Comparison of ENCODE assay signal across 8 mouse cellular contexts in the genomic region with DNA sequence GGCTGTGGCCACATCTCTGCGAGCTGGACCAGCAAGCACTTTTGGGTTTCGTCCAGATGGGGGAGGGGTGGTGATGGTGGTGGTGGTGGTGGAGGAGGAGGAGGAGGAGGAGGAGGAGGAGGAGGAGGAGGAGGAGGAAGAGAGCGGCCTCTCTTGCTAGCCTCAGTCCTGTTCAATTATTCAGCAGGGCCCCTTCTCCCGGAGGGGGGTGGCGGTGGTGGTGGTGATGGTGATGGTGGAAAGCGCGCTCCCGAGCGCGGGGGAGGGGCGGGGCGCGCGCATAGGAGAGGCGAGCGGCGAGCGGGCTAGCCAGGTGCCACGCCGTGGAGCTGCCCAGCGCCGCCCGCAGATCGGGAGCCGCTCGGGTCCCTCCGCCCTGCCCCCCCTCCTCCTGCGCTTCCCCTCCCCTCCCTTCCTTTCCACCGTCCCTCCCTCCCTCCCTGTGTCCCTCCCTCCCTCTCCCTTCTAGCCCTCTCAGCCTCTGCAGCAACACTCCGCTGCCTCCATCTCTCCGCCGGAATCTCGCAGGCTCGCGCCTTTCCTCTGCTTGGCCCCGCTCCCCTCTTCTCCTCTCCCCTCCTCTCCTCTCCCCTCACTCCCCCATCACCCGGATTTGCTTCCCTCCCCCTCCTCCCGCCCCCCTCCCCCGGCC. TPM values are rescaled to one million over a fixed set of nuclear protein-coding genes. Genes with fewer than 3 reads are reported as not detected.
DNase-seq lines count a peak whose midpoint lies in the region; ATAC-seq and TF ChIP-seq lines count a peak whose summit lies in the region.

No protein-coding gene starts in this region.

- TF ChIP-seq POLR2A in spleen, adult 2 months (IDR thresholded peaks at IDR 0.05; ENCODE audit: low read depth, low read length), result no peak

- H3K36me3 ChIP-seq in spleen, adult 2 months (ENCODE audit: control insufficient read depth, insufficient read depth, low read length), result no peaks in the 10 kb centered on the region
- no peaks in the 10 kb centered on the region for H3K36me3 ChIP-seq in hindbrain, embryonic 14.5 days (replicated peaks; ENCODE audit: control insufficient read depth, insufficient read depth)
- H3K36me3 ChIP-seq in limb, embryonic 13.5 days, result no peaks in the 10 kb centered on the region

- H3K27me3 ChIP-seq in spleen, adult 2 months (ENCODE audit: control insufficient read depth, insufficient read depth, low read length), result peaks cover 32% of the 10 kb centered on the region
- H3K27me3 ChIP-seq in hindbrain, embryonic 14.5 days (ENCODE audit: control insufficient read depth, insufficient read depth, low read length), result no peaks in the 10 kb centered on the region
- H3K27me3 ChIP-seq in limb, embryonic 13.5 days, result peaks cover 97% of the 10 kb centered on the region

- no peak for DNase-seq in spleen, adult 2 months (ENCODE audit: low read depth in 1 of 2, low spot score in 2 of 2)
- DNase-seq in spleen, postnatal 36 days (ENCODE audit: low spot score in 2 of 2), result no peak
- DNase-seq in embryo, embryonic 9.5 days (ENCODE audit: extremely low spot score), result peak; percentile 72
- peak; percentile 81 for DNase-seq in hindbrain, embryonic 14.5 days (ENCODE audit: low spot score)
- DNase-seq in retina, embryonic 14.5 days (ENCODE audit: low spot score), result peak; percentile 71
- DNase-seq in spleen, adult 12 weeks (ENCODE audit: low spot score), result no peak
- no peak for DNase-seq in thymus, adult 18-20 months

- H3K9me3 ChIP-seq in hindbrain, embryonic 14.5 days (ENCODE audit: control insufficient read depth, low read length), result no peaks in the 10 kb centered on the region
- H3K9me3 ChIP-seq in limb, embryonic 13.5 days, result no peaks in the 10 kb centered on the region

- H3K4me2 ChIP-seq in hindbrain, embryonic 14.5 days (replicated peaks), result peak overlapping the region; percentile 94
- peak overlapping the region; percentile 86 for H3K4me2 ChIP-seq in limb, embryonic 13.5 days (replicated peaks)

- WGBS in spleen, adult 2 months, result 3% methylated on average over 19 of the region's 39 CpGs
- WGBS in hindbrain, embryonic 14.5 days, result 1% methylated on average over 13 of the region's 39 CpGs
- 0% methylated on average over 9 of the region's 39 CpGs for WGBS in limb, embryonic 13.5 days

- peak overlapping the region; percentile 94 for H3K9ac ChIP-seq in hindbrain, embryonic 14.5 days
- peak overlapping the region; percentile 65; the same call in 1 of the 2 replicates for H3K9ac ChIP-seq in limb, embryonic 13.5 days

- no peak for TF ChIP-seq CTCF in spleen, adult 2 months (IDR thresholded peaks at IDR 0.05; ENCODE audit: extremely low read depth, insufficient read depth, insufficient read length, insufficient replicate concordance)

- H3K4me1 ChIP-seq in spleen, adult 2 months (ENCODE audit: control insufficient read depth, insufficient read depth, insufficient read length), result peaks cover 4% of the 10 kb centered on the region; the same call in 1 of the 2 replicates
- H3K4me1 ChIP-seq in hindbrain, embryonic 14.5 days (replicated peaks; ENCODE audit: control insufficient read depth, insufficient read depth, low read length), result peaks cover 40% of the 10 kb centered on the region
- H3K4me1 ChIP-seq in limb, embryonic 13.5 days, result peaks cover 15% of the 10 kb centered on the region

- H3K27ac ChIP-seq in spleen, adult 2 months (ENCODE audit: insufficient read depth, low read length), result no peak overlapping the region
- peak overlapping the region; percentile 96 for H3K27ac ChIP-seq in hindbrain, embryonic 14.5 days
- H3K27ac ChIP-seq in limb, embryonic 13.5 days, result no peak overlapping the region

- peak; percentile 75 for ATAC-seq in hindbrain, embryonic 14.5 days (ENCODE audit: low FRiP score)
- peak; percentile 35; the same call in 1 of the 2 replicates for ATAC-seq in limb, embryonic 13.5 days (ENCODE audit: low FRiP score, low read depth)

- H3K4me3 ChIP-seq in spleen, adult 2 months (ENCODE audit: extremely low read depth, insufficient read depth, insufficient read length), result peak overlapping the region; percentile 30; the same call in 1 of the 2 replicates
- H3K4me3 ChIP-seq in hindbrain, embryonic 14.5 days (replicated peaks; ENCODE audit: low read length), result peak overlapping the region; percentile 77
- peak overlapping the region; percentile 48 for H3K4me3 ChIP-seq in limb, embryonic 13.5 days

RNA-seq across cellular contexts. Expression of gene Slc22a12, which starts 45.6 kb away (rescaled TPM):
- polyA plus RNA-seq in spleen, adult 2 months (2012; rRNA removed), result 0.81 and 1.0 TPM in 2 replicates
- polyA plus RNA-seq in hindbrain, embryonic 14.5 days (2014; fragmentation: Nextera tagmentation; extraction: Ambion mirVana), result not detected in 2 replicates
- polyA plus RNA-seq in limb, embryonic 13.5 days (2015; fragmentation: Nextera tagmentation; extraction: Ambion mirVana), result not detected in 2 replicates

Comparison
In these comparisons a context has a peak if more than half of its experiments do, and no peak if none do; other contexts are left out.
1. DNase-seq: peak in embryo, embryonic 9.5 days (single experiment), hindbrain, embryonic 14.5 days (single experiment) and retina, embryonic 14.5 days (single experiment); none in spleen, adult 2 months (0 of 2), spleen, postnatal 36 days (0 of 2), spleen, adult 12 weeks (single experiment) and thymus, adult 18-20 months (0 of 2).
2. Peak in every context shown above with its lines, with median percentiles within 50 percentile points of each other: H3K4me3 ChIP-seq.